Mouse (Mus musculus): ENCODE data around the gene Tmem238. TPM values are rescaled to one million over a fixed set of nuclear protein-coding genes. Genes with fewer than 3 reads are reported as not detected.

Gene Tmem238
- total RNA-seq, 1 experiment from 2014 or later = 2.2 TPM

- ATAC-seq (ENCODE audit: extremely low read depth, insufficient number of reproducible peaks, low FRiP score, poor library complexity, severe bottlenecking) = no peak
Measured at GRCm38 (mm10) chr7:4751971-4752820, 37.3 kb downstream of the Tmem238 start.

DNA sequence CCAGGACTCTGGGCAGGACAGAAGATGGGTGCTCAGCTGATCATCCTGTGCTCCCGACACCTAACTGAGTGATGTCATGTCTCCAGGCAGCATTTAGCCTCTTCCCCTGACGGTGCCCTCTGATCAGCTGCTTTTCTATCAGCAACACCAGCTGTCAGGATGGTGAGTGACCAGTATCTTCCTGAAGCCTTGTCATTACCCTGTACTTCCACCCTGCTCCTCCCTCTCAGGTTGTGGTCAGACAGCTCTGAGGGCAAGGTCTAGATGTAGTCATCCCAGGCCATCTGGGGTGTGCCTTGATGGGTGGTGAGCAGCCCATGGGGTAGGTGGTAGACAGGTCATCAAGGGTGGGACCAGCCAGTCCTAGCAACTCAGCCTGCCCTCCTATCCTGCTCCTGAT is 40.3 kb downstream of the Tmem238 start:
- no peak for ATAC-seq (ENCODE audit: extremely low read depth, insufficient number of reproducible peaks, low FRiP score, poor library complexity, severe bottlenecking)

DNA sequence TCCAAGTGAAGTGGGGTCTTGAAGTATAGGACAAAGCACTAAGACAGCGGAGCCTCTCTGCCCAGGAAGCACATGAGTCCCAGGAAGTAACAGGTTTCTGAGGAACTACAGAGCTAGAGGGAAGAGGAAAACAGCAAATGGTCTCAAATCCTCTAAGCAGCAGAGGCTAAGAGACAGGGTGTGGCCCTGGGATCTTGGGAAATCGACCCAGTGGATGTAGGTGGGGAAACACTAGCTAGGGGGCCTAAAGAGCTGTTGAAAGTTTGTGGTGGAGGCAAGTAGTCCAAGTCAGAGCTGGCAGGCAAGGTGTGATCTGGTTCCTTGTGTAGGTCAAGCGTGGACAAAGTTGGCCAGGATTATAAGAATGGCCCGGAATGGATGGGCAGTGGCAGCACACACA is 41.1 kb downstream of the Tmem238 start:
- ATAC-seq (ENCODE audit: extremely low read depth, insufficient number of reproducible peaks, low FRiP score, poor library complexity, severe bottlenecking) = no peak

DNA sequence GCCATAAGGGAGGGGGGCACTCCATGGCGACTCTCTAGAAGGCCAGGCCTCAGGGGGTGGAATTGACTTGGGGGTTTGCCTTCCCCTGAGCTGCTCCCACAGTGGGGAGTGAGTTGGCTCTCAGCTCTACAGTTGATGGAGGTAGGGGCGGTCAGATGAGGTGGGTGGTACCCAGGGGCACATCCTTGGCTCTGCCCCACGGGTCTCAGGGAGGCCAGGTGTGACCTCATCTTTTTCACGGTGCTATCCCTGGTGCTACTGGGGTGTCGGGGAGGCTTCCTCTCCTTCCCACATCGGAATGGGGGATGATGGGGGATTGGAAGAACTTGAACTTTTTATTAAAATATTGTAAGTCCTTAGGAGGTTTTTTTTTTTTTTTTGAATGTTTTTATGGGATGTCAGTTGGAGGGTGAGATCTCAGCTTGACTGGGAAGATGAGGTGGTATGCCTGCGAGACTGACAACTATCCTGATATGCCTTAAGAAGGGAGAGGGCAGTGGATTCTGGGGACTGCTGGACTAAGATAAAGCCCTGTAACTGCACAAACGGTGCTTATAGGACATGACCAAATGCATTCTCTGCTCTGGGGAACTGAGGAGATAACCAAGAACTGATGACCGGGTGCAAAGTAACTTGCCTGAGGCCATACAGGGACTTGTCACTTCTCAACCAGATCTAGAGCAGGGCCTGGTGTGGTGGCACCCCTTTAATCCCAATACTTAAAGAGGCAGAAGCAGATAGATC is 42.1 kb downstream of the Tmem238 start:
- ATAC-seq (ENCODE audit: extremely low read depth, insufficient number of reproducible peaks, low FRiP score, poor library complexity, severe bottlenecking) = no peak

- ATAC-seq (ENCODE audit: extremely low read depth, insufficient number of reproducible peaks, low FRiP score, poor library complexity, severe bottlenecking) = no peak
Measured at GRCm38 (mm10) chr7:4746326-4746980, 43.0 kb downstream of the Tmem238 start.

DNA sequence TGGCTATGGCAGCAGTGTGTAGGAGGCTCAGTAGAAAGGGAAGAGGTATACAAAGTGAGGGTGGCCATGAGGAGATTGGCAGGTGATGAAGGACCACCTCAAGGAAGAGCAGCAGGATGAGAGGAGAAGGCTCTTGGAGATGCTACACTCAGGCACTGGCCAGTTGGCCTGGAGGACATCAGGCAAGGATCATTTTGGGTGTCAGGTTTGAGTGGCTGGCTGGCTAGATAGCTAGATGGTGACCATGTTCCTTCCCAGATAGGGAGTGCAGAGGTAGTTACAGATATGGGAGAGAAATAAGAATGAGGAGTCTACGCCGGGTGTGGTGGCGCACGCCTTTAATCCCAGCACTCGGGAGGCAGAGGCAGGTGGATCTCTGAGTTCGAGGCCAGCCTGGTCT is 44.6 kb downstream of the Tmem238 start:
- ATAC-seq (ENCODE audit: extremely low read depth, insufficient number of reproducible peaks, low FRiP score, poor library complexity, severe bottlenecking) = no peak

GRCm38 (mm10) chr7:4743354-4743753 is 46.1 kb downstream of the Tmem238 start:
- no peak for ATAC-seq (ENCODE audit: extremely low read depth, insufficient number of reproducible peaks, low FRiP score, poor library complexity, severe bottlenecking)

GRCm38 (mm10) chr7:4742482-4742819 is 47.0 kb downstream of the Tmem238 start:
- no peak for ATAC-seq (ENCODE audit: extremely low read depth, insufficient number of reproducible peaks, low FRiP score, poor library complexity, severe bottlenecking)

DNA sequence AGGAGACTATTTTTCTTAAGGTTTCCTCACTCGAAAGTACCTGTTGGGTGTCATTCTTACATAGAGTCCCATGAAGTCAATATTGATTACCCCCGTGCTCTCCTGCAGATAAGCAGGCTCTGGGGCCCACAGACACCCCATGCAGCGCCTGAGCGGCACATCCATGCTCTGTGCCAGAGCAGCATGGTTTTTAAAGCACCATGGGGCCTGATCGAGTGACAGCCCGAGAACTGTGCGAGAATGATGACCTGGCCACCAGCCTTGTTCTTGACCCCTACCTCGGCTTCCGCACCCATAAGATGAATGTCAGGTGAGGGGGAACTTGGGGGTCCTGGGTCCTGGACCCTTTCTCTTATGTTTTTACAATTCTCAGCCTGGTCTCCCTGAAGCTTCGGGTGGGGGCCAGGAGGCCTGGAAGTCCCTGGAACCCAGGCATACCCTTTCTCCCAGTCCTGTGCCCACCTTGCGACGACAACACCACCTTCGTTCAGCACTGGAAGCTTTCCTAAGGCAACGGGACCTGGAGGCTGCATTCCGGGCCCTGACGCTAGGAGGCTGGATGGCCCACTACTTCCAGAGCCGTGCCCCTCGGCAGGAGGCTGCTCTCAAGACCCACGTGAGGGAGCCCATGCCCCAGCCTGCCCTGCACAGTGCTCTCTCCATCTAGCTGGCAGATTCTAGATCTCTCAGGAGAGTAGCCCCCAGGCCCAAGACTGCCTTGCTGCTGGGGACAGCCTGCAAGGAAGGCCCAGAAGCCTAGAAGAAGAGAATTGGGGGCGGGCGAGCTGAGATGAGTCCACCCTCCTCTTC is 47.6 kb downstream of the Tmem238 start:
- no peak for ATAC-seq (ENCODE audit: extremely low read depth, insufficient number of reproducible peaks, low FRiP score, poor library complexity, severe bottlenecking)

DNA sequence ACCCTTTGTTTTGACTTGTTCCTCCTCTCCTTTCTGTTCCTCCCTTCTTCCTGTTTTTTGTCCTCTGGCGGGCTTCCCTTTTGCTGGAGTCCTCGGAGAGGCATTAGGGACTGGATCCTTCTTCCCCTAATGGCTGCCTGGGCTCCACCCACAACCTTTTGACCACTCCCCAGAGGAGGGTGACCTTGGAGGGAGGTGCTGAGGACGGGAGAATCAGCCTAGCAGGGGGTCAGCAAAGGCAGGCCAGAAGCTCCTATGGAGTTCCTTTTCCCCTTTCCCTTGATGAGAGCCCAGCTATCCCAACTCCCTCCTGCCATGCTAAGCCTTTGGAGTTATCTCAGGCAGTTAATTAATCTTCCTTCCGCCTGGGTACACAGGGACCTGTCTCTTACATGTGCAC is 48.3 kb downstream of the Tmem238 start:
- ATAC-seq (ENCODE audit: extremely low read depth, insufficient number of reproducible peaks, low FRiP score, poor library complexity, severe bottlenecking) = no peak

DNA sequence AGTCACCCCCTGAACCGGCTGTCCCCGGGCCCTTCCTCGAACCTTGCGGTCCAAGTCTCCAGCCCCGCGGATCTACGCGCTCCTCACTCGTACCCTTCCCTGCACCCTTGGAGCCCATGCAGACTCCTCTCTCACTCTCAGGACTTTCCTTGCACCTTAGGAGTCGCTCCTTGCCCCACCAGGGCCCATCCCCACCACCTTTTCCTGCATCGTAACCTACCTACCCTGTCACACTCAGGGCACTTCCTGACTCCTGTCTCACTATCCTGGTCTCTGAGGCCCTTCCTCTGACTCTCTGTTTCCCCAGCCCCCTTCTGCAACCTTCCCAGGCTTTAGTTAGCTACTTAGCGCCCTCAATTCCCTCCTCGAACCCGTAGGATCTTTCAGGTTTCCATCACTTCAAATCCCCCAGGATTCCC is 49.1 kb downstream of the Tmem238 start:
- no peak for ATAC-seq (ENCODE audit: extremely low read depth, insufficient number of reproducible peaks, low FRiP score, poor library complexity, severe bottlenecking)

DNA sequence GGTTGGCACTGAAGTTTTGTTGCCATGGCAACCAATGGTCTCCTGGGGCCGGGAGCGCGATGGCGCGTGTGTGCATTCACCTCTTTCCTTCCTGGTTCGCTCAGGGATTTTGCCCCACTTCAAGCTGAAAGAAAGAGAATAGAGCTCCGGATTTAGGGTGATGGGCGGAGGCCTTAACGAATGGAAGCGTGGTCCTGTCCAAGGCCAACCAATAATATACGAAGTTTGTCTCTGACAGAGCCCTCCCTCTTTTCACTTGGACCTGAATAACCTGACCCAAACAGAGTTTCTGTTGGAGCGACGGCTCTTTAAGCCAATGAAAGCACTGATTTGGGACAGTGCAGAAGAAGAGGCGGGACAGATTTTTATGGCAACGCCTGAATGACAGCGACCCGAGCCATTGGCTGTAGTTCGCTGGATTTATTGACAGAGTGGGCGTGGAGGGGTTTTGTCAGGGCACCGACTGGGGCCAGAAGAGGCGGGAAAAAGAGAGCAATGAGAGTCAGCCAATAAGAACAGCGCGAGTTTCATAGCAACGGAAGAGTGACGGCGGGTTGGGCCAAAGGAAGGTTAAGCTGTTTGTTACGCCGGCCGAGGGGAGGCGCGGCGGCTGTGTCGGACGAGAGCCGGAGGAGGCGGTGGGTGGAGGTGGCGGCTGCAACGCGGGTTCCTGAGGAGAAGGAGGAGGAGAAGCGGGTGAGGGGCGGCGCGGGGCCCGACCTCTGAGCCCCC is 49.7 kb downstream of the Tmem238 start, which contains the start of gene Kmt5c:
Gene Kmt5c (plus strand): TSS at position 572 of the 732 bp plus-strand sequence.
- ATAC-seq (ENCODE audit: extremely low read depth, insufficient number of reproducible peaks, low FRiP score, poor library complexity, severe bottlenecking) = peak; percentile 91

- no peak for ATAC-seq (ENCODE audit: extremely low read depth, insufficient number of reproducible peaks, low FRiP score, poor library complexity, severe bottlenecking)
Measured at GRCm38 (mm10) chr7:4739041-4739543, 50.4 kb downstream of the Tmem238 start.

Other genes with a start within 250 kb of the Tmem238 start
- gene Syt5, start 242.1 kb downstream of the Tmem238 start, total RNA-seq (2017) = not detected in 2 replicates
- 0.25 TPM in 1 of 2 replicates, not detected in the other for gene Ptprh, start 185.6 kb downstream of the Tmem238 start, total RNA-seq (2017)
- 44.9 and 56.3 TPM in 2 replicates for gene Tmem86b, start 158.2 kb downstream of the Tmem238 start, total RNA-seq (2017)
- gene Ppp6r1, start 130.6 kb downstream of the Tmem238 start, total RNA-seq (2017) = 163 and 174 TPM in 2 replicates
- gene Hspbp1, start 104.6 kb downstream of the Tmem238 start, total RNA-seq (2017) = 10.5 and 17.3 TPM in 2 replicates
- not detected in 2 replicates for gene Brsk1, start 99.1 kb downstream of the Tmem238 start, total RNA-seq (2017)
- gene Tmem150b, start 64.4 kb downstream of the Tmem238 start, total RNA-seq (2017) = 0.35 and 0.37 TPM in 2 replicates
- gene Kmt5c, start 49.5 kb downstream of the Tmem238 start, total RNA-seq (2017) = 77.0 and 85.7 TPM in 2 replicates
- not detected in 2 replicates for gene Cox6b2, start 36.6 kb downstream of the Tmem238 start, total RNA-seq (2017)
- gene Fam71e2, start 18.4 kb downstream of the Tmem238 start, total RNA-seq (2017) = not detected in 2 replicates
- not detected in 2 replicates for gene Il11, start 6.8 kb downstream of the Tmem238 start, total RNA-seq (2017)
- not detected in 2 replicates for gene Tmem190, start 6.7 kb downstream of the Tmem238 start, total RNA-seq (2017)
- gene Rpl28, start 3.2 kb upstream of the Tmem238 start, total RNA-seq (2017) = 325 and 398 TPM in 2 replicates
- 94.5 and 103 TPM in 2 replicates for gene Ube2s, start 22.9 kb upstream of the Tmem238 start, total RNA-seq (2017)
- gene Shisa7, start 55.0 kb upstream of the Tmem238 start, total RNA-seq (2017) = not detected in 2 replicates
- gene Isoc2b, start 80.6 kb upstream of the Tmem238 start, total RNA-seq (2017) = 11.3 and 12.2 TPM in 2 replicates
- gene Isoc2a, start 87.5 kb upstream of the Tmem238 start, total RNA-seq (2017) = 4.0 and 4.2 TPM in 2 replicates
- gene Gm36210, start 116.9 kb upstream of the Tmem238 start, total RNA-seq (2017) = not detected in 2 replicates
- 6.0 and 7.2 TPM in 2 replicates for gene Zfp628, start 125.6 kb upstream of the Tmem238 start, total RNA-seq (2017)
- 1.2 and 2.2 TPM in 2 replicates for gene Nat14, start 132.4 kb upstream of the Tmem238 start, total RNA-seq (2017)
- gene Ssc5d, start 136.1 kb upstream of the Tmem238 start, total RNA-seq (2017) = 0.47 and 1.4 TPM in 2 replicates
- gene Sbk2, start 174.8 kb upstream of the Tmem238 start, total RNA-seq (2017) = not detected in 2 replicates
- not detected in 2 replicates for gene Sbk3, start 181.5 kb upstream of the Tmem238 start, total RNA-seq (2017)
- 4.1 and 4.5 TPM in 2 replicates for gene Zfp579, start 206.5 kb upstream of the Tmem238 start, total RNA-seq (2017)
- 8.8 and 13.7 TPM in 2 replicates for gene Zfp524, start 224.8 kb upstream of the Tmem238 start, total RNA-seq (2017)
- gene Fiz1, start 225.0 kb upstream of the Tmem238 start, total RNA-seq (2017) = 19.8 and 22.2 TPM in 2 replicates
- gene Gm44973, start 225.8 kb upstream of the Tmem238 start, total RNA-seq (2017) = 1.8 TPM in 1 of 2 replicates, not detected in the other
- gene Zfp865, start 230.7 kb upstream of the Tmem238 start, total RNA-seq (2017) = 34.3 and 38.5 TPM in 2 replicates
- gene Ccdc106, start 230.9 kb upstream of the Tmem238 start, total RNA-seq (2017) = 0.23 TPM in 1 of 2 replicates, not detected in the other
- gene 4632433K11Rik, start 244.5 kb upstream of the Tmem238 start, total RNA-seq (2017) = 0.98 and 1.6 TPM in 2 replicates
- gene Zfp784, start 248.8 kb upstream of the Tmem238 start, total RNA-seq (2017) = 2.9 and 3.4 TPM in 2 replicates

Data from neutrophil, adult 5-6 weeks (primary cell).